Mouse (Mus musculus) urinary bladder, postnatal 25 days (tissue): ENCODE measurements at regions not wholly inside any gene's neighbourhood (a gene's known extent, or its start where the extent isn't known, plus 50 kb on each side); places are given as distances from the start of the nearest gene placed in this dataset.
"Not testable (repeated sequence)": the region's sequence is repeated elsewhere in the genome, so short reads cannot be mapped to it uniquely, and the experiment has no call there.

Source experiments
- DNase-seq: peaks from one replicate; pipeline ENCODE4 v3.0.0; 2022; ENCODE audit warnings: low spot score

DNA sequence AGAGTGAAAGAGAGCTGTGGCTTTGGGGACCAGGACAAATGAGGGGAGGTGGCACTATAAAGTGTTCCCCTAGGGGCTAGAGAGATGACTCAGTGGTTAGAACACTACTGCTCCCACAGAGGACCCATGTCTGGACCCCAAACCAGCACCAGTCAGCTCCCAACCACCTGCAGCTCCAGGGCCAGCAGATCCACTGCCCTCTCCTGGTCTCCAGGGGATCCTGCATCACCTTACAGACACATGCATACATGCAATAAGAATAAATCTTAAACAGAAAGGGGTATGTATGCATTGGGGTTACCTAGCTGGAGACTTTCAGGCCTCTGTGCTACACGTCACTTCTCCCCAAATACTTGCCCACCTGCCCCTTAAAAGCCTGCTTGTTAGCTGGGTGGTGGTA is 93.8 kb upstream of the Zfp706 start:
- no peak for DNase-seq

DNA sequence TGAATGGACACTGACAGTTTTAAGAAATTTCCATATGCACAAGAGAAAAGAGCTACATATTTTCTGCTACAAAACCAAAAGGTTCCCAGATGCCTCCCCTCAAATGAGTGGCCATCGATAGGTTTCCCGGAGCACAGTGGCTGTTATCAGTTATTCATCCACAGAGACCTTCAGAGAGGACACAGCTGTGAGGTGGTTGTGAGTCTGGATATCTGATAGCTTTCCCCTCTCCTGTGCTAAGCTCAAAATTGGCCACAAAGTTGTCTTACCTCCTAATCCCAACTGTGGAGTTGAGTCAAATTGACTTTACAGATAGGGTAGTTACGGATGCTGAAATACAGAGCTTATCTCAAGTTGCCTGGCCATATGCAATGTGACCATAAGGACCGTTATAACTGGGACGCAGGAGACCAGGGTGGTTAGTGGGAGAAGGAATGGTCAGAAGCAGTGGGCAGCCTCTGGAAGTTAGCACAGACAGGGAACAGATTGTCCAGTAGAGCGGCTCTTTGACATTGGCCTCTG is 93.3 kb upstream of the Zfp706 start:
- DNase-seq: no peak

DNA sequence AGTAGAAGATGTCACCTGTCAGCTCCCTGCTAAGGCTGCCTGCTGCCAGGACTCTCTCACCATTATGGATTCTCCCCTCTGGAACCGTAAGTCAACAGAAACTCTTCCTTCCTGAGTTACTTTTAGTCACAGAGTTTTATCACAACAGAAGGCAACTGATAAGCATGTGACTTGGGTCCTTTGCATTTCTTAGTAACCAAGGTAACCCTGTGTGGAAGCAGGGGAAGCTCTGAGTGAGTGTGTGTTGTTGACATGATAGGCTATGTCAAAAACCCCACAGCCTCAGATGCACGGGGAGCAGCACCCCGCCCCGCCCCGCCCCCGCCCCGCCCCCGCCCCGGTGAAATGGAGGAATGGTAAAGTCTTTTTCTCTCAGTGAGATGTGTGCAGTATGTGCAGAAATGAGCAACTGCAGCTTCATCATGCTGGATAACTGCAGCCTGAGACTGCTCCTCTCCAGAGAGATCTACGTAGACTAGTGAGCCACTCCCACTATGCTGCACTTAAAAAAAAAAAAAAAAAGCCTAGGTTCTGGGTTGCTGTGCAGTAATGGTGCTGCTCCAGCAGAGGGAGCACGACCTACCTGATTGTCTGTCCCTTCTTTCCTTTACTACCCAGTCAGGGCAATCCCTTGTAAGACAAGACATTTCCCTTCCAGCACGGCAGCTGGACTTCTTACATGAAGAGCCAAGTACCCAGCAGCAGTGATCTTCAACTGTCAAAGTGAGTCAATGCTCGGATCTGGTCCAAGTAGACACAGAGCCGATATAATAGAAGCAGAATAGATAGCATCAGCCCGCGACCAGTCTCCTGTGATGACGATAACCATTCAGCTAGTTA is 92.6 kb upstream of the Zfp706 start:
- peak; percentile 54 for DNase-seq

DNA sequence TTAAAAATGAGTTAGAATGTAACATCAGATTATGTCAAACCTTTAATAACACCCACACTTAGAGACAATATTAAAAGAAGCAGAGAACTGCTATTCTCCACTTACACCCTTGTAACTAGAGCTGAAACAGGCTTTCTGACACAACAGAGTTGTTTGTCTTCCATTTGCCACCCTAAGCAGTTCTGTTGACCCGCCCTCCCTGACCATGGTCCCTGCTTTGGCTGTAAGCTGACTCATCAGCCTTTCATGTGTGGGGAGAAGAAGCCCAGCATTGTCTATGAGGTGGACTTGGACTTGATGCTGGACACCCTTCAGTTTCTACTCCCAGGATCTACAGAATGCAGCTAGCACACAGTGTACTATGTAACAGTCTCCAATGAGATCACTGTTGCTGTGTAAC is 91.6 kb upstream of the Zfp706 start:
- DNase-seq: no peak

DNA sequence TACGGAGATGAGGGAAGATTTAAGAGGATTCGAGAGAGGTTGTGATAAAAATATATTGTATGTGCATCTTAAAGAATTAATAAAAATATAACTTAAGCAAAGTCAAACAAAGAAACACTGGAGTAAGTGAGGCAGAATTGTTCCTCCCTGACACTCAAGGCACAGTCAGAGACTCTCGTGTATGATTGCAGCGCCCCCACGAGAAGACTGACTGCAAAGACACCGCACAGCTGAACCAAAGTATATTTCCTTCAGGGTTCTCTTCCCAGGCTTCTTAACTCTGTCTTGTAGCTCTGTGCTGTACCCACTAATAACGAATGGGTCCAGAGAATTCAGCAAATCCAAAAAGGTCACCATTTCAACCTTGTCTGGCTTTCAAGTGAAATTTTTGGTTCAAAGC is 89.9 kb upstream of the Zfp706 start:
- no peak for DNase-seq

DNA sequence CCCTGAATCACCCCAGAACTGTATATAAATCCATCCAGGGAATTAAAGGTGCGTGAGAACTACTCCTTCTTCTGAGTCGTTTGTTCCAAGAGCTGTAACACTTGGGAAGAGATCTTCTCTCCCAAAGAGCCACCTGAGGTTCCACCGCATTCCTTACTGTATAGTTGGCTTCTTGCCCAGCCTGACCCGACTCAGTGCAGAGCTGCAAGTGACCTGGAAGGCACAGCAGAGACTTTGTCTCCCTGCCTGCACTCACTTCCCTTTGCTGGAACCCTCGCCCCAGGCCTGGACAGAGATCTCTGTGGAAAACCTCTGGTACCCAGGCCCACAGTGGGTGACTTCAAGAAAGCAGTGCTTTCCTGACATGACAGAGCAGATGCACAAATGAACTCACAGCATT is 83.6 kb upstream of the Zfp706 start:
- DNase-seq: not testable (repeated sequence)

DNA sequence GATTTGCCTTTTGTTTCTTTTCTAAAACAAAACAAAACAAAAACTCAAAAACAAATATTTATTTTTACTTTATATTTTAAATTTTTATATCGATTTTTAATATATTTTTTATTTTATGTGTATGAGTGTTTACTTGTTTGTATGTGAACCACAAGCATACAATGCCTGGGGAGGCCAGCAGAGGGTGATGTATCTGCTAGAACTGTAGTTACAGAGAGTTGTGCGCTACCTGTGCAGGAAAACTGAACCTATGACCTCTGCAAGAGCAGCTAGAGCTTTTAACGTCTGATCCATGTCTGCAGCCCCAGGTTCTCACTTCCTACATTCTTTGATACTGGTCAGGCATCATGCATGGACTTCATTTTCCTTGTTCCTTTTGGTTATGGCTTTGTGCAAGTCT is 76.2 kb upstream of the Zfp706 start:
- DNase-seq: no peak

DNA sequence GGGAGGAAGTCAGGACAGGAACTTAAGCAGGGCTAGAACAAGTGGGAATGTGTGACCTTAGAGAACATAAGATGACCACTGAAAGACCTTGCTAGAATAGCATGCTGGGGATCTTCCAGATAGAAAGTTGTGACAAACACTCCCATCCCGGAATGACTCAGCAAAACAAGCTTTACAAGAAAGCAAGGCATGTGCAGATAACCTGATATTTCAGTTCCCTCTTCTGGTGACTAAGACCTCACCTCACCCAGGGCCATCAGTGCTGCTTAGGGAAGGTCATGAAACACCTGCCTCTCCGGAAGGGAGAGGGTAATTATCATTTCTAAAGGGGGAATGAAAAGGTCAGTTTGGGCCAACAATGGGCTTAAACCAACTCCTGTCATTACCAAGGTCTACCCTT is 74.3 kb upstream of the Zfp706 start:
- no peak for DNase-seq

DNA sequence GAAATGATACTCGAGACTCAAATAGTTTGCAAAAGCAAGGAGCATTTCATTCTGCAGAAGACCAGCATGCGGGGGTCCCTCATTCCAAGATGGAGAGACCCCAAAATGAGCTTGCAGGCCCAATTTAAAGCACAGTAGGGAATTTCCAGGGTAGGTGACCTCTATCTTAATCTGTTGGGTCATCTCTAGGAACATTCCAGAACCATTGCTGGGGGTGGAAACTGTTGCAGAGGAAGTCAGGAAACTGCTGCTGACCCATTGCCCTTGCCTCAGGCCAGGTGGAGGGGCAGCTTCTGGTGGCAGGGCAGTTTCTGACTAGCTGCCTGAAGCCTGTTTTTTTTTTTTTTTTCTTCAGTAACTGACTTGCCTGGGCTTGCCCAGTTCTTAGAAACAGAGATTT is 73.4 kb upstream of the Zfp706 start:
- DNase-seq: no peak

DNA sequence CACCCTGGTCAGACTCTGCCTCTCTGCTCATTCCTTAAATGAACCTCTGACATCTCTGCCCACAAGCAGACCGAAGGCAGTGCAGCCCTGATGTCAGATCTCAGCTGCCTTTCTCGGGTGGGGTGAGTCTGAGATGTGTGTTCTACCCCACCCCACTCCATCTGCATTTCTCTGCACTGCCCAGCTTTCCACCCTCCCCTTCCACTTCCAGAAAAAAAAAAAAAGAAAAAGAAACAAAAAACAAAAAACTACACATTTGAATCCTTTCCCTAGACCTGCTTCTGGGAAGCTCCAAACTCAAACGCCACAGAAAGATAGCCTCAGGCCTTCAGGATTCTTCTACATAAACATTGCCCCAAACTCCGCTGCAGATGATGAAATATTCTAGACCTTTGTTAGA is 72.8 kb upstream of the Zfp706 start:
- DNase-seq: no peak

DNA sequence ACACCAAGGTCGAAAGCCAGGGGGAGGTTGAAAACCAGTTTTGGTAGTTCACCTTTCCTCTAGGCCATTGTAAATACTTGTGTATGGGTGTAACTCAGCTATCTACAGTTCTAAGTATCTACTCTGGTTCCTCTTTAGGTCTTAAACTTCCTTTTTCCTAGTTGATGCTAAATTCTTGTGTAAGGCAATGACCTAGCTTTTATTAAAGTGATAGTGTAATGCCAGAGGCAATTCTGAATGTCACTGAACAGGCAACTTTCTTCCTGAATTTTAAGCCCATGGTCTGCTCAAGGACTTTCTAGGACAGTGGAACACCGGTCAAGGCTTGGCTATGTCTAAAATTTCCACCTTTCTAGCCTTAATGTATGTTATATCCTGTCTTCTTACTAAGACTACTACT is 66.6 kb upstream of the Zfp706 start:
- not testable (repeated sequence) for DNase-seq

DNA sequence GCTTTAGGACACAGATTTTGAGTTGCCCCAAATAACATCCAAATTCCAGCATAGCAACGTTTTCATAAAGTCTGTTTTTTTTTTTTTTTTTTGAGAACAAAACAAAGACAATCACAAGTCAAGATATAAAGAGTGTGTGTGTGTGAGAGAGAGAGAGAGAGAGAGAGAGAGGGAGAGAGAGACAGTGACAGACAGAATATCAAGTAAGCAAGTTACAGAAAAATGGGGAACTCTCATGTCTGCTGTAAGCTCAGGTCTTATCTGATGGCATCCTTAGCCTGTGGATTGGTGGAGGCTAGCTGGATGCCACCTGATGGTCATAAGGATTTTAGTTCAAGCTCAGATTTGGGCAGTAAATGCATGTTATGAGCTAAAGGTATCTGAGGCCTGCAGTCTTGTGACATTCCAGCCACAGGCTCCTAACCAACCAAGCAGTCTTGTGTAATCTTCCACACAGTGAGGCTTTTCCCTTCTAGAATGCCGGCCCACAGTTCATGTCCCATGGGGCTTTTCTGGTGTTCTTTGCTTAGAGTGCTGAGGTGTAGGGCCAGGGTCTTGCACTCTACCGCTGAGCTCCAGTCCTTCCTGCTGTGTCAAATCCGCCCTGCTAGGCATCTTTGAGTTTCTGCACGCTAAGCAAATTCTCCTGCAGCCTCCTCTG is 64.8 kb upstream of the Zfp706 start:
- no peak for DNase-seq

DNA sequence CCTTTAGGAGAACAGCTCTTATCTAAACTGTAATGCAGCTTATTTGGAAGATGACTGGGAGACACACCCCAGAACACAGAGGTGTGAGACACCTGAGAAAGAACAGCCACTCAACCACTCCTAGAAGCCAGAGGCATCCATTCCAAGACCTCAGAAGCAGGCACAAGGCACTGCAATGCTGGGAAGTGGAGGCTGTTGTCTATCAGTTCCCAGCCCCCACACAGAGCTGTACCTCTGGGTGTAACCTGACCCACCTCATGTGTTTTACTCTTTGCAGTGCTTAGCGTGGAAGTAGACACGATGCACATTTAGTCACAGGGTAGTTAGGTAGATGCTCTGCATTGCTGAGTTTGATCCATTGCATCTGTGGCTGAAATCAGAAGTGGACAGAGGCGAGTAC is 62.6 kb upstream of the Zfp706 start:
- no peak for DNase-seq

DNA sequence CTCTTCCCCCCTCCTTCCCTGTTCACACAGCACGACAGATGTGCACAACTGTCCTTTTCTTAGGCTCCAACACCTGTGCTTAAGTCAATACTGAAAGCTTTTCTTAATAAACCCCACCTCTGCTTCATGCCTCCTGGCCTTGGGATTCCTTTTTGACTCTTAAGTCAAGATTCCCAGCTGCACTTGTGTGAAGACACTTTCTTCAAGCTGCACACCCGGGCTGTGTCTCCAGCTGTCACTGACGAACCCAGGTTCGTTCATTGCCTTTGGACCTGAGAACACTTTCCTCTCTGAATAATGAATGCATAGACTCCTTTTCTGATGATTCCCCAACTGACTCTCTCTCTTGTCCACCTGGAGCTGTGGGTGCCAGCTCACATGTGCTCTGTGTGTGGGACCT is 59.8 kb upstream of the Zfp706 start:
- no peak for DNase-seq

DNA sequence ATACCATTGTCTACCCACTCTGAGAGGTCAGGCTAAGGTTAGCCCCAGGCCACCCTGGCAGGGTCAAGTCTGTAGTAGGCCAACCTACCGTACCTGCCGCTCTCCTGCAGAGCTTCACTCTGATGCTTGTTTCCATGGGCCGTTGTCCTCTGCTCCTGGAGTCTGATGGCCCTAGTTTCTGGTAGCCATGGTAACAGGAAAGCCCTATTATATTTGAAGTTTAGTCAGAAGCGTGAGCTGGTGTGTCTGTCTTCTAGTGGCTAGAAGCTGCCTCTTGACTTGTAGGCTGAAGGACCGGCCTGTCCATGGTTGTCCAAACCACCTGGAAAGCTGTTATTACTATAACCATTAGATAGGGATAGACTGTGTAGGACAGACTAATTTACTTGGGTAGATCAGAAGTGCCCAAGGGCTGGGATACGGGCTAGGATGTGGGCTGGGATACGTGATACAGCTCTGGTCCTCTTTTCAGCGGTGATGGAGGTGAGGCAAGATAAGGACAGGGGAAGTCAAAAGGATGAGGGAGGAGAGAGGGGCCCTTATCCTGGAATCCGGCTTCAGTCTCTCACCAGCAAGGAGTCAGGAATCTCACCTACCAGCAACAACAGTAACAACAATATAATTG is 58.5 kb upstream of the Zfp706 start:
- DNase-seq: no peak

DNA sequence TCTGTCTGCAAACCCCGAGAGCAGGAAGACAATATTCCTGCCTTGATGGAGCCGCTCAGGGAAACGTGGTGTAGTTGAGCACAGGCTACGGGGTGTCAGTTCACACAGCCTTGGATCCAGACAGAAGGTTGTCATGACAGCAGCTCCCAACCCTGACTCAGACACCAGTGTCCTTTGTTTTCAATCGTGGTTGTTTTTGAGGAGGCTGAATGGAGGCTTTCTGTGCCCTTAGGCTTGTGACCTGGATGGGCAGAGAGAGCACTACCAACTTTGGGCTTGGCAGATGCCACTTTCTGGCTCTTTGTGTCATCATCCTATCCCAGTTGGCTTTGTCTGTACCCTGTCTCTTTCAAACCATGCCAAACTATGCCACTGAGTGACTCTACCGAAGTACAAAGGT is 57.8 kb upstream of the Zfp706 start:
- no peak for DNase-seq

DNA sequence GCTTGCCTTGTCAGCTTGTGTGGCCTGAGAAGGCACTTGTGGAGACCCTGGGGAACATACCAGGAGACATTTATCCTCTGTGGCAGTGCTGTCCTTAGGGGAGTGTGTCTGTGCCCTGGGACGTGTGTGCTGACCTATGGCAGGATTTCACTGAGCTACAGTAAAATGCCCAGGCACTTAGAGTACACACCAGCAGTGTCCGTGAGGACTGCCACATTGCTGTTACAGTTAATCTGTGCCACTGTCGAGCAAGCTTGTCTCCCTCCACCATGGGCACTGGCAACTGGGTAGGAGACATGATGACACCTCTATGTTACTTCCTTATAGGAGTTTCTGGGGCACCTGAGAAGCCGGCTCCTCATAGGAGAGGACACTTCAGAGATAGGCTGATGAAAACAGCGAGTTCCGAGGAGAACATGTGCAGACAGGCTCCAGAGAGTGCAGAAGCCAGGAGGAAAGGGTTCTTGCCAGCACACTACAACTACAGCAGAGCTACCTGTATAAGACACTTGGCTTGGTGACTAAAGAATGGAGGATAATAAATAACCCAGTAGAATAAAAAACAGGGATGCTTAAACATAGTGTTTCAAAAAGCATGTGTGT is 56.3 kb upstream of the Zfp706 start:
- DNase-seq: no peak

DNA sequence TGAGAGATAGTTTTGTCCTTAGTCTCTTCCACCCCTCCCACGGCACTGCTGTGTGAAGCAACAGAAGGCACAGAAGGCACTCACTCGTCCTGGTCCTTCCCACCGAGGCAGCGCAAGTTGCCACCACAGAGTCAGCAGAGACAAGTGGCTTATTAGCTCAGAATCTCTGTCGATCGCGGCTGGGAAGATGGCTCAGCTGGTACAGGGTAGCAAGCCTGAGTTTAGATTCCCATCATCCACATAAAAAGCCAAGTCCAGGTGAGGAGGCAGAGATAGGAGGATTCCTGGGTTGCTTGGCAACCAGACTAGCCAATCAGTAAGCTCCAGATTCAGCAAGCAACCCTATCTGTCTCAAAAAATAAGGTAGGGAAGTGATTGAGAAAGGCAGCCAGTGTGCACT is 55.0 kb upstream of the Zfp706 start:
- no peak for DNase-seq

DNA sequence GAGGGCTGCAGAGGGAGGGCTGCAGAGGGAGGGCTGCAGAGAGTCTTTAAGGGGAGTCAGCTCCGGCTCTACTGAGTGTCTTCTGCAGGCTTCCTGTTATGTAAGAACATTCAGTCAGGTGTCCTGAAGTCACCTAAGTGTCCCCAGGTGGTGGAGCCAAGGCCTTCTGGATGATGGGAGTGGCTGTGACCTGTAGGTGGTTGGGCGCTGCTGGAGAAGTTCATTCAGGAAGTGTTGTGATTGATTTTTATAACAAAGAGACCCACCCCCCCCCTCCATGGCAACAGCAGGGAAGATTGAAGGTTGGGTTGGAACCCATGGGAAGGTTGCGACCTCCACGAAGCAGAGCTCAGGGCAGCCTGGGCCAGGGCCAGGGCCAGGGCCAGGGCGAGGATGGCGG is 53.9 kb upstream of the Zfp706 start:
- no peak for DNase-seq

DNA sequence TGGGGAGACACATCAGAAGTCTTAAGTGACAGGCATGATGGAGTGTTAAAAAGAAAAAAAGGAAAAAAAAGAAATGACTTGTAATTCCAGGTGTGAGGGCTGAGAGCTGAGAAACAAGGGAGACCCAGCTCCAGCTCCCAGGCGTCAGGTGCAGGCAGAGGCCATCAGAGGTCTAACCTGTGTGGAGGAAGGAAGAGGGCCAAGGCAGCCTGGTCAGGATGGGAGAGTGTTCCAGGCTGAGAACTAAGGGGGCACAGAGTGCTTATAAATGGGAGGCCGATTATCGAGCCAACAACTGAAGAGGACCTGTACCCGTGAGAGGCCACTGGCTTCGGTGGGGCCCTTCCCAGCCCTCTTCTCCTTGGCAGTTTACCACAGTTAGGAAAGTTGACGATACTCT is 53.3 kb upstream of the Zfp706 start:
- DNase-seq: no peak
